Mouse (Mus musculus): ENCODE results near the gene Srpk1. TPM values are rescaled to one million over a fixed set of nuclear protein-coding genes. Genes with fewer than 3 reads are reported as not detected.
"Not testable (repeated sequence)": the region's sequence is repeated elsewhere in the genome, so short reads cannot be mapped to it uniquely, and the experiment has no call there.

The Srpk1 gene
- total RNA-seq, 2 experiments from 2014 or later: 106 to 114 TPM

GRCm38 (mm10) chr17:28560598-28560997 lies 61.9 kb downstream of the Srpk1 start, which contains the start of gene Clps:
Gene Clps (minus strand): TSS chr17:28560766.
- no peak for DNase-seq (ENCODE audit: low spot score in 2 of 2)

GRCm38 (mm10) chr17:28557772-28558171 lies 64.7 kb downstream of the Srpk1 start:
- no peak for DNase-seq (ENCODE audit: low spot score in 2 of 2)

GRCm38 (mm10) chr17:28556635-28557396 lies 65.7 kb downstream of the Srpk1 start:
- no peak for DNase-seq (ENCODE audit: low spot score in 2 of 2)

- DNase-seq (ENCODE audit: low spot score in 2 of 2): not testable (repeated sequence)
These were observed 68.5 kb downstream of the Srpk1 start for GRCm38 (mm10) chr17:28554021-28554420.

GRCm38 (mm10) chr17:28553040-28553793 lies 69.3 kb downstream of the Srpk1 start:
- DNase-seq (ENCODE audit: low spot score in 2 of 2): peak; percentile 66

- no peak for DNase-seq (ENCODE audit: low spot score in 2 of 2)
These were observed 73.4 kb downstream of the Srpk1 start, which contains the start of gene Clpsl2 for GRCm38 (mm10) chr17:28549111-28549510. Gene Clpsl2 (plus strand): TSS chr17:28549411.

GRCm38 (mm10) chr17:28548550-28548949 lies 74.0 kb downstream of the Srpk1 start:
- no peak for DNase-seq (ENCODE audit: low spot score in 2 of 2)

GRCm38 (mm10) chr17:28546925-28547324 lies 75.6 kb downstream of the Srpk1 start:
- peak in 1 of 2 experiments; percentile 30 for DNase-seq (ENCODE audit: low spot score in 2 of 2)

GRCm38 (mm10) chr17:28537881-28538280 lies 84.6 kb downstream of the Srpk1 start:
- DNase-seq (ENCODE audit: low spot score in 2 of 2): no peak

Small RNA genes lying within 50 kb of the gene (microRNA-seq; reads per million reads assigned to microRNA genes)
- 0 reads per million in 2 experiments for gene Mir6969

Other genes with a start within 250 kb of the Srpk1 start
- 10 to 100 TPM; 37.8 to 42.8 TPM for gene Fkbp5, start 105.2 kb downstream of the Srpk1 start, total RNA-seq (2021)
- gene Armc12, start 91.9 kb downstream of the Srpk1 start, total RNA-seq (2021): not detected
- not detected for gene Clpsl2, start 73.3 kb downstream of the Srpk1 start, total RNA-seq (2021)
- not detected for gene Clps, start 61.9 kb downstream of the Srpk1 start, total RNA-seq (2021)
- 1 to 10 TPM; 3.6 to 4.1 TPM for gene Lhfpl5, start 47.1 kb downstream of the Srpk1 start, total RNA-seq (2021)
- gene Slc26a8, start 67.5 kb upstream of the Srpk1 start, total RNA-seq (2021): 1 to 10 TPM; 6.5 to 9.5 TPM
- gene Mapk14, start 68.6 kb upstream of the Srpk1 start, total RNA-seq (2021): 10 to 100 TPM; 83.5 to 88.7 TPM
- 1 to 10 TPM; 2.8 TPM for gene AC170998.1, start 103.4 kb upstream of the Srpk1 start, total RNA-seq (2021)
- 1 to 10 TPM; 1.7 to 4.3 TPM for gene Mapk13, start 146.6 kb upstream of the Srpk1 start, total RNA-seq (2021)
- 10 to 100 TPM; 51.5 to 55.0 TPM for gene Brpf3, start 178.4 kb upstream of the Srpk1 start, total RNA-seq (2021)
- under 1 TPM; 0.53 to 0.54 TPM for gene Pnpla1, start 235.7 kb upstream of the Srpk1 start, total RNA-seq (2021)